Mouse (Mus musculus) CD4-positive helper T cell, adult 2 months (primary cell): ENCODE results near the gene Prpf6.
A peak's percentile ranks its signal among the peaks of the same experiment; 100 is the strongest.

ENCODE experiments used
- DNase-seq: peaks from one replicate; pipeline ENCODE4 v3.0.0-alpha.2; 2012; ENCODE audit warnings: low read depth, missing footprints, low spot score

The Prpf6 gene

DNA sequence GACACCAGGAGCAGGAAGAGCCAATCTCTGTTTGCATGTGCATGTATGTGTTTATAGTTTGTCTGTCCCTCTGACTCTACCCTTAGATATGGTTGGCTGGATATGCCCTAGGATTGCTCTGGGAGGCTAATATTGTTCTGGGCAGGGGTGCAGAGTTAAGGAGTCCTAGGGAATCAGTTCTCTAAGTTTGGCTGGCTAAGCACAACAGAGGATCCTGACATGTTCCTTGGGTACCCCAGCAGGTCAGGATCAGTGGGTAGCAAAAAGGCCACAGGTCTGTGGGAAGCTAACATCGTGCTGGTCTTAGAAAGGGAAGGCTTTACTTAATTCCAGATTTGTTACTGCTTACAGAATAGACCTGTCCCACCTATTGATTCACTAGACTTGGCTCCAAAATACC, 12.0 kb upstream of the Prpf6 start:
- DNase-seq = no peak

GRCm38 (mm10) chr2:181580131-181580772, 11.4 kb upstream of the Prpf6 start:
- no peak for DNase-seq

GRCm38 (mm10) chr2:181581016-181581401, 10.7 kb upstream of the Prpf6 start:
- peak; percentile 92 for DNase-seq

- peak; percentile 81 for DNase-seq
Observed at GRCm38 (mm10) chr2:181581402-181582120, 10.1 kb upstream of the Prpf6 start.

GRCm38 (mm10) chr2:181582358-181582757, 9.3 kb upstream of the Prpf6 start:
- DNase-seq = no peak

DNA sequence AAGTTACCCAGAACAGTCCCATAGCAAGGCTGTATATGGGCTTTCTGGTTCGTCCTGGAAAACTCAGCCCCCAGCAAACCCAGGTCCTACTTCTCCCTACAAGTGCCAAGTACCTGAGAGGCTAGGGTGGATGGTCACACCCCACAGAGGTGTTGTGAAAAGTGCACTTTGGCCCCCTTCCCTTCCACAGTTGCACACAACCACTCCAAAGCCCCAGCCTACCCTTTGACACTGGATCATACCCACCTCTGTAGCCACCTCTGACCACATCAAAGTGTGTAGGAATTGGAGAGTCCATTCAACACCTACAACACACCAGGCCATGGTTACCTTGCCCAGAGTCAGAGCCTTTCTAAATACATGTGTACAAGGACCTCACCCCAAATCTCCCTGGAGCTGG, 8.7 kb upstream of the Prpf6 start:
- DNase-seq = no peak

GRCm38 (mm10) chr2:181583460-181584257, 8.0 kb upstream of the Prpf6 start:
- DNase-seq = no peak

DNA sequence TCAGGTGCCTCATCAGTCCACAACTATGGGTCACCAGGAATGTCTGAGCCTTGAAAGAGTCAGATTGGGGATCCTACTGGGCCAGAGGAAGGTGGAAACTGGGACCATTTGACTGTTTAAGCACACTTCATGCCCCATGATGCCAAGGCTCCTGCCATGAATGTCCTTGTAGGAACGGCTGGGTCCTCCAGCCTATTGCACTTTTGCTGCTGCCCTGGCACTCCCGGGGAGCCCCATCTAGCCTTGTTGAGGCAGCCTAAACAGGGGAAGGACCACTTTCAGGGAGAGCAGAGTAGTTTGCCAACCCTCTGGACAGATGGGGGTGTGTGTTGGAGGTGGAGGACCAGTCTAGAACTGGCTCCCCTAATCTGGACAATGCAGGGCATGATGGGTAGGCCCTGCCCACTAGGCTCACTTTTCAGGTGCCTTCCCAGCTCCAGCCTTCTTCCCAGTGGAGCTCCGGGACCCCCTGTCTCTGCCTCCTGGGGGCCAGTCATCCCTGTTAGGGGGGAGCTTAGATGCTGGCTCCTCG, 7.2 kb upstream of the Prpf6 start, which contains the start of gene Uckl1:
Gene Uckl1, minus strand, starts transcription at position 482 of the 532 bp plus-strand sequence.
- no peak for DNase-seq

DNA sequence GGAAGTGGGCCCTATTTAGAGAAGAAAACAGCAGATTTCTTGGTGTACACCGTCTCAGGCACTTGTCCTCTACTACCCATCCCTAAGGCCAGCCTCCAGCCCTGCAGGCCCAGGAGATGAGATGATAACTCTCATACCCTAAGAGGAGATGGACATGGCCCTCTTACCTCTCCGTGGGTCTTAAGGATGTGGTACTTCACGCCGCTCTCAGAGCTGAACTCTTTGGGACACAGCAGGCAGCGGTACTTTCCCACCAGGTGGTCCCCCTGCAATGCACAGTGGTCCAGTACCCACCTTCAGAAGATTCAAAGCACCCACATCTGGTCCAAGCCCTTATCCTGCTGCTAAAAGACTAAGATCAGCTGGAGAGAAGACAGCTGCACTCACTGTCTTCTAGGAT, 6.2 kb upstream of the Prpf6 start:
- DNase-seq = no peak

- DNase-seq = no peak
Observed at GRCm38 (mm10) chr2:181586124-181586523, 5.5 kb upstream of the Prpf6 start.

DNA sequence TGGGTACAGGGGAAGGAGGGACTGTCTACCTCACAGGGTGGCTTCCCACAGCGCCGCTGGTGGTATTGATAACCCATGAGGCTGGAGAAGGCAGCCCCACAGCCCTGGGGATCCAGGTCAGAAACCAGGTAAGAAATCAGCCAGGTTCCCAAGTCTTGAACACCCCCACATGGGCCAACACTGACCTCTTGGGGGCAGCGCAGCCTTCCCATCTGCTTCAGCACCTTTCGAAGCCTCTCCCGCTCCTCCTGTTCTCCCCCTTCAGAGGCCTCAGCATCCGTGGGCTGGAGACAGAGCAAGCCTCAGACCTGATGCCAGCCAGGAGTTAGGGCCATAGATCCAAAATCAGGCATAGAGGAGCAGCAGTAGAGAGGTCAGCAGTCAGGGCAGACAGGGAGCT, 3.9 kb upstream of the Prpf6 start:
- no peak for DNase-seq

GRCm38 (mm10) chr2:181588229-181588780, 3.4 kb upstream of the Prpf6 start:
- no peak for DNase-seq

DNA sequence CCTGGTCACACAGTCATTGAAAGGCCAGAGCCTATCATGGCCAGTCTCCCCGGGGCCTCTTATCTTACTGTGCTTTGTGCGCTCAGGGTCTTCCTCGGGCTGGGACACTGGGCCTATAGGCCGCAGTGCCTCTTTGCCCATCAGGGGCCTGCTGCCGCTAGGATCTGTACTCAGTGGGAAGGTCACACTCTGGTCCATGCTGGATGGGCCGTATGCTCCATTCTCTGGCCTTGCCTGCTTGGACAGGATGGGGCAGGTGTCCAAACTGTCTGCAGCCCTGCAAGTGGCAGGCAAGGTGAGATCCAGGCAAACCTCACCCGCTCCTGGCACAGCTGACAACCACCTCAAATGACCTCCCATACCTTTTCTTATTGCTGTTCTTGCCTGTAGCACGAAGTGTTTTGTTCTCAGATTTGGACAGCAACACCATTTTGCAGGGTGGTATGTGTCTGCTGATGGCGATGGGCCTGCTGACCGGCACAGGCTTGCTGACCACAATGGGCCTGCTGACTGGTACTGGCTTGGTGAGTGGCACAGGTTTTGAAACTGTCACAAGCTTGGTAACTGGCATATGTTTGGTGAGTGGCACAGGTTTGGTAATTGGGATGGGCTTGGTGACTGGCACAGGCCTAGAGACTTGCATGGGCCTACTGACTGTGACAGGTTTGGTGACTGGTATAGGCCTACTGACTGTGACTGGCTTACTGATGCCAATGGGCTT, 2.5 kb upstream of the Prpf6 start:
- DNase-seq = no peak

- DNase-seq = no peak
Observed at GRCm38 (mm10) chr2:181589732-181590105, 1.9 kb upstream of the Prpf6 start.

DNA sequence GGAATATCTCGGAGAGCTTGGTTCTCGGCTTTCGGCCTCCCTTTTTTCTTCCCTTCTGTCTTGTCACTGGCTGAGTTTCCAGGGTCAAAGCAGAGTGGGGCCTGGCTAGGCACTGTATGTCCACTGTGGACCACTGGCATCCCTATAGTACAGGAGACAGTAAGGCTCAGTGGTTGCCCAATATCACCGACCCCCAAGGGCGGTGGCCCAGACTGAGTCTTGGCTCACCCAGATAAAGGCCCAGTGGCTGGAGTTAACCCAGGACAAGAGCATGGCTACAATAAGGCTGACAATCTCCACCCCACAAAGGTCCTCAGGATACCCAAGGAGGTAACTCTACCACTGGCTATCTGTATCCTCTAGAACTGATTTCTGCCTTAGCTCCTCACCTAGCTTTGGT, 1.2 kb upstream of the Prpf6 start:
- DNase-seq = no peak

GRCm38 (mm10) chr2:181592231-181593041, 768 bp downstream of the Prpf6 start, which contains the start of gene Zfp512b:
Zfp512b (minus strand) TSS chr2:181592803.
- peak; percentile 76 for DNase-seq

DNA sequence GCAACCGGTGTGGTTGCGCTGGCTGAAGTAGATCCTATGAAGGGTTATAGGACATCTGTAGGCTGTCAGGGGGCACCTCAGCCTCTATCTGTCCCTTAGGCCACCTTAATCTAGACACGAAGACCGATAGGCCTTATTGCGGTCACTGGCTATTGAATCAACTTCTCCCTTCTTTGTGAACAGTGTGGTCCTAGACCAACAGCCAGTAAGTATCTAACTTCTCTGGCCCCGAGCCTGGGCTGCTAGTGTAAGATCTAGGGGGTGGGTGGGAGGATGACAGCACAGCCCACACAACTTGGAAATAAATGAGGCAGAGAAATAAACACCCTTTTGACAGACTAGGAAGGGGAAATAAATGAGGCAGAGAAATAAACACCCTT, 1.4 kb downstream of the Prpf6 start:
- DNase-seq = no peak

DNA sequence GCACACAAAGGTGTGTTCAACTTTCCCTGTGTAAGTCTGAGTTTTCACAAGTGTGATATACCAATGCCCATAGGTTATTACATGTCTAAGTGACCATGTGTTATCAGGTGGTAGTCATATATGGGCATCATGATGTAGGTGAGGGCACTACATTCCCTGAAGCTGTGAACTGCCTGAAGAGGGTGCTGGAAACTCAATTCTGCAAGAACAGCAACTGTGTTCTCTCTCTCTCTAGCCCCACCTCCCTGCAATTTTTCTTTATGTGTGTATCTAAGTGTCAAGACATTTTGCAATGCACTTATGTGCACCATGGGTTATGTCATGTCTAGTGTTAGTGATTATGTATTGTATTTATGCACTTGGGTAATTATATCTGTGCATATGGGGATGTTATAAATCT, 2.3 kb downstream of the Prpf6 start:
- no peak for DNase-seq

GRCm38 (mm10) chr2:181594946-181595696, 3.5 kb downstream of the Prpf6 start:
- DNase-seq = peak; percentile 65
